Mouse (Mus musculus): ENCODE measurements at regions not wholly inside any gene's neighbourhood (a gene's known extent, or its start where the extent isn't known, plus 50 kb on each side); places are given as distances from the start of the nearest gene placed in this dataset.

GRCm38 (mm10) chrX:77307374-77307773, 203.4 kb upstream of the Tbl1x start:
- no peak overlapping the region for H3K4me3 ChIP-seq
- H3K27me3 ChIP-seq (replicated peaks), result no peaks in the 10 kb centered on the region
- WGBS, result 75% methylated on average over 1 of the region's 1 CpGs
- no peaks in the 10 kb centered on the region for H3K9me3 ChIP-seq
- no peak overlapping the region for H3K27ac ChIP-seq
- H3K9ac ChIP-seq, result no peak overlapping the region
- ATAC-seq (replicated peaks), result no peak
- H3K36me3 ChIP-seq (replicated peaks), result no peaks in the 10 kb centered on the region
- H3K4me2 ChIP-seq, result no peak overlapping the region
- H3K4me1 ChIP-seq, result no peaks in the 10 kb centered on the region

GRCm38 (mm10) chrX:77314384-77314783, 196.4 kb upstream of the Tbl1x start:
- no peaks in the 10 kb centered on the region for H3K27me3 ChIP-seq (replicated peaks)
- no peaks in the 10 kb centered on the region for H3K36me3 ChIP-seq (replicated peaks)
- H3K4me2 ChIP-seq, result no peak overlapping the region
- H3K4me3 ChIP-seq, result no peak overlapping the region
- H3K9ac ChIP-seq, result no peak overlapping the region
- no peak overlapping the region for H3K27ac ChIP-seq
- H3K9me3 ChIP-seq, result no peaks in the 10 kb centered on the region
- H3K4me1 ChIP-seq, result no peaks in the 10 kb centered on the region
- ATAC-seq (replicated peaks), result no peak
- WGBS, result 72% methylated on average over 3 of the region's 3 CpGs

- 30% methylated on average over 4 of the region's 4 CpGs for WGBS
- no peaks in the 10 kb centered on the region for H3K27me3 ChIP-seq (replicated peaks)
- H3K9ac ChIP-seq, result no peak overlapping the region
- H3K27ac ChIP-seq, result no peak overlapping the region
- no peaks in the 10 kb centered on the region for H3K9me3 ChIP-seq
- no peak overlapping the region for H3K4me3 ChIP-seq
- no peaks in the 10 kb centered on the region for H3K4me1 ChIP-seq
- H3K36me3 ChIP-seq (replicated peaks), result no peaks in the 10 kb centered on the region
- H3K4me2 ChIP-seq, result no peak overlapping the region
- 0 out of 2 replicates have a peak, but pooled peaks have one; percentile 30 for ATAC-seq (replicated peaks)
Observed at GRCm38 (mm10) chrX:77323644-77324043, 187.2 kb upstream of the Tbl1x start.

GRCm38 (mm10) chrX:77353181-77353580, 157.6 kb upstream of the Tbl1x start:
- no peak for ATAC-seq (replicated peaks)
- H3K27ac ChIP-seq, result no peak overlapping the region

DNA sequence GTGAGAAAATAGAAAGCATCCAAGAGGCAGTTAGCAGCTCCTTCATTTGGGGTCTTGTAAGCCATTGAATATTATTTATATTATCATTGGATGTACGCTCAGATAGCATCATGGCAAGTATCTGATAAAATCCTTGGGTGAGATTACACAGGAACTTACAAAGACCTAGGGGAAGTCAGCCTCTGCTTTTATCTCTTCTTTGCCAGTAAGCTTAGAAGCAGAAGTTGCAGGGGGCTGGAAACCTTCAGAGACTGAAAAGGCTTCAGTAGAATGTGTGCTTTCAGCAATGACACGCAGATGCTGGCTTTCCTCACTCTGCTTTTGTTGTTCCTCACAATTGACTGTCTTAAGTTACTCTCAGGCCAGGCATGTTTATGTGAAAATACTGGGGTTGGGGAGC, 150.3 kb upstream of the Tbl1x start:
- Histone ChIP-seq H3K27ac (no peak overlapping the region), H3K4me1 (no peaks in the 10 kb centered on the region), H3K9me3 (no peaks in the 10 kb centered on the region), H3K4me2 (no peak overlapping the region), H3K36me3 (replicated peaks) (no peaks in the 10 kb centered on the region), H3K27me3 (replicated peaks) (no peaks in the 10 kb centered on the region), H3K9ac (no peak overlapping the region), H3K4me3 (no peak overlapping the region)
- WGBS, result 52% methylated on average over 2 of the region's 2 CpGs
- no peak for ATAC-seq (replicated peaks)

More at GRCm38 (mm10) chrX:77353181-77353580, 157.6 kb upstream of the Tbl1x start:
- no peaks in the 10 kb centered on the region for H3K4me1 ChIP-seq
- no peak overlapping the region for H3K4me2 ChIP-seq
- H3K36me3 ChIP-seq (replicated peaks), result no peaks in the 10 kb centered on the region
- WGBS, result 49% methylated on average over 2 of the region's 2 CpGs
- no peaks in the 10 kb centered on the region for H3K27me3 ChIP-seq (replicated peaks)
- H3K9ac ChIP-seq, result no peak overlapping the region
- no peak overlapping the region for H3K4me3 ChIP-seq
- no peaks in the 10 kb centered on the region for H3K9me3 ChIP-seq

- no peak overlapping the region for H3K4me3 ChIP-seq
- H3K9me3 ChIP-seq, result no peaks in the 10 kb centered on the region
- WGBS, result 68% methylated on average over 2 of the region's 2 CpGs
- no peak overlapping the region for H3K27ac ChIP-seq
- no peak for ATAC-seq (replicated peaks)
- no peaks in the 10 kb centered on the region for H3K27me3 ChIP-seq (replicated peaks)
- no peaks in the 10 kb centered on the region for H3K4me1 ChIP-seq
- H3K9ac ChIP-seq, result no peak overlapping the region
- no peaks in the 10 kb centered on the region for H3K36me3 ChIP-seq (replicated peaks)
- no peak overlapping the region for H3K4me2 ChIP-seq
Observed at GRCm38 (mm10) chrX:77361106-77361505, 149.7 kb upstream of the Tbl1x start.

DNA sequence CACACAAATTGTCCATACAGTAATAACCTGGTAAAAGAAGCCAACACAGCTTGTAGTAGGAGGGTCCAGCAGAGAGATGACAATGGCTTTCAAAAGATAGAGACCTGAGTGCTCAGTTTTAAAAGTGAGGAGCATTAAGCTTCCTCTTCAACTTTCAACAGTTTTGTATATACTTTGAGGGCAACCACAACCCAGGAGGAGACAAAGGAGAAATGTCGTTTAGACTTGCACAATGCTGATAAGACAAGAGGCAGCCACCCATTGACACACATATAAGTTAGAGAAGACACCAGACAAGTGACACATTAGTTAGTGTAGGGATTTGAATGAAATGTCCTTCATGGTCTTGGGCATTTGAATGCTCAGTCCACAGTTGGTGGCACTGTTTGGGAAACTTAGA, 147.2 kb upstream of the Tbl1x start:
- Histone ChIP-seq H3K4me1 (no peaks in the 10 kb centered on the region), H3K4me2 (no peak overlapping the region), H3K27ac (no peak overlapping the region), H3K36me3 (replicated peaks) (no peaks in the 10 kb centered on the region), H3K9me3 (no peaks in the 10 kb centered on the region), H3K9ac (no peak overlapping the region), H3K4me3 (no peak overlapping the region), H3K27me3 (replicated peaks) (no peaks in the 10 kb centered on the region)
- ATAC-seq (replicated peaks), result no peak
- 62% methylated on average over 1 of the region's 1 CpGs for WGBS

- Histone ChIP-seq H3K27ac (no peak overlapping the region), H3K27me3 (replicated peaks) (no peaks in the 10 kb centered on the region), H3K9ac (no peak overlapping the region), H3K9me3 (no peaks in the 10 kb centered on the region), H3K4me3 (no peak overlapping the region), H3K4me2 (no peak overlapping the region), H3K4me1 (no peaks in the 10 kb centered on the region), H3K36me3 (replicated peaks) (no peaks in the 10 kb centered on the region)
- ATAC-seq (replicated peaks), result no peak
Observed at GRCm38 (mm10) chrX:77367351-77367750, 143.5 kb upstream of the Tbl1x start.

DNA sequence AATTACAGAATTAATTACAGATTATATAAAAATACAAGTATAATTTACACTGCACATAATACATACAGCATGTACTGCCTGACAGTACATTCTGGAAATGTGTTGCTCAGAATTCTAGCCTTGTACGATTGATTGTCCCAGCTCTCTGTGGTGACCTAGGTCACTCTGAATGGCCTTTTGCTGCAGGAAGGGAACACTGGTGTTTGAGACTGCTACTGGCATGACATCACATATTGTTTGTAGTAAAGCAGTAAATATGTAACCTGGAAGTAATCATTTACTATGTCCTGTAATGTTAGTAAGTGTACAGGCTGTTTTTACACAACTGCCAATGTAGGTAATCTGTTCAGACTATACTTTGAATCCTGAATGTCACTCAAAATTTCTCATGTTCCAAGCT, 123.5 kb upstream of the Tbl1x start:
- no peak overlapping the region for H3K4me3 ChIP-seq
- no peak overlapping the region for H3K4me2 ChIP-seq
- H3K27ac ChIP-seq, result no peak overlapping the region
- WGBS, result 79% methylated on average over 1 of the region's 1 CpGs
- H3K4me1 ChIP-seq, result no peaks in the 10 kb centered on the region
- no peak for ATAC-seq (replicated peaks)
- H3K27me3 ChIP-seq (replicated peaks), result no peaks in the 10 kb centered on the region
- no peak overlapping the region for H3K9ac ChIP-seq
- H3K9me3 ChIP-seq, result no peaks in the 10 kb centered on the region
- H3K36me3 ChIP-seq (replicated peaks), result no peaks in the 10 kb centered on the region

- peak; percentile 91 for ATAC-seq (replicated peaks)
- Histone ChIP-seq H3K4me2 (no peak overlapping the region), H3K36me3 (replicated peaks) (no peaks in the 10 kb centered on the region), H3K27me3 (replicated peaks) (no peaks in the 10 kb centered on the region), H3K4me1 (no peaks in the 10 kb centered on the region), H3K9ac (no peak overlapping the region), H3K9me3 (no peaks in the 10 kb centered on the region), H3K4me3 (no peak overlapping the region), H3K27ac (peak overlapping the region; percentile 29; the same call in 1 of the 2 replicates)
- 61% methylated on average over 4 of the region's 4 CpGs for WGBS
Observed at GRCm38 (mm10) chrX:77391760-77392446, 118.9 kb upstream of the Tbl1x start.

GRCm38 (mm10) chrX:77406896-77407295, 103.9 kb upstream of the Tbl1x start:
- Histone ChIP-seq H3K9ac (no peak overlapping the region), H3K4me1 (no peaks in the 10 kb centered on the region), H3K27me3 (replicated peaks) (no peaks in the 10 kb centered on the region), H3K9me3 (no peaks in the 10 kb centered on the region), H3K36me3 (replicated peaks) (no peaks in the 10 kb centered on the region), H3K27ac (no peak overlapping the region), H3K4me2 (no peak overlapping the region), H3K4me3 (no peak overlapping the region)
- 88% methylated on average over 3 of the region's 3 CpGs for WGBS
- no peak for ATAC-seq (replicated peaks)

DNA sequence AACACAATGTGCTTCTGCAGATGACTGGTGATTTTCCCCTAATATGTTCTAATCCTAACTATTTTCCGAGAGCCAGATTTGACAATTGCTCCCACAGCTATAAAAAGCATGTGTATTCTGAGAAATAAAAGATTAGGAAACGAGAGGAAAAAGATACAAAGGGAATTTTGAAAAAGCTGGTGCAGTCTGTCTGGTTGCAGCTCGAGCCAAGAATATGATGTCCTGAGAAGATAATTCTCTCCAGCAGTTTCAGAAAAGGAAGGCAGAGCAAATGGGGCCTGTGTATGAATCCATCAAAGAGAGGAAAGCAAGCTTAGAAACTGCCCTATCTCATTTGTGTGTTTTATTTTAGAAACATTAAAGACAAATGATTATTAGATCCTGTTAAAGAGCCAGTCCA, 102.9 kb upstream of the Tbl1x start:
- ATAC-seq (replicated peaks), result no peak
- WGBS, result 52% methylated on average over 3 of the region's 3 CpGs

DNA sequence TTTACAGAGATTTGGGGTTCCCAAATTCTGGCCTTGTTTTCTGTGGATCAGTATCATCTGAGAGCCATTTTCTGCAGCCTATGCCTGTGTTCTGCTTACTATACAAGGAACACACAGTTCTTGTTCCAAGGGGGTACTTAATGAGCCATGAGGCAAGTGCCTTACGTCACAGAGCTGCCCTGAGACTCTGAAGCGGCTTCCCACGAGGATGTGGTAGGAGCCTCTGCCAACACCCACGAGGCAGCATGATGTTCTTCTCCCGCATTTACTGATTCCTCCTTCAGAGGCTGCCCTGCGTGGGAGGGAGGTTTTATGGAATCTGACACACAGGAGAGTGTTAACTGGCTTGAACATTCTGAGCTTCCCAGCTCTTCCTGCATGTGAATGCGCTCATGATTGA, 101.4 kb upstream of the Tbl1x start:
- Histone ChIP-seq H3K4me3 (no peak overlapping the region), H3K9ac (no peak overlapping the region), H3K27me3 (replicated peaks) (no peaks in the 10 kb centered on the region), H3K27ac (no peak overlapping the region), H3K4me1 (no peaks in the 10 kb centered on the region), H3K4me2 (no peak overlapping the region), H3K9me3 (no peaks in the 10 kb centered on the region), H3K36me3 (replicated peaks) (no peaks in the 10 kb centered on the region)
- ATAC-seq (replicated peaks), result no peak
- WGBS, result 69% methylated on average over 7 of the region's 7 CpGs

More for the DNA sequence above, 102.9 kb upstream of the Tbl1x start:
- H3K4me3 ChIP-seq, result no peak overlapping the region
- no peak overlapping the region for H3K4me2 ChIP-seq
- no peak overlapping the region for H3K27ac ChIP-seq
- H3K36me3 ChIP-seq (replicated peaks), result no peaks in the 10 kb centered on the region
- H3K27me3 ChIP-seq (replicated peaks), result no peaks in the 10 kb centered on the region
- no peaks in the 10 kb centered on the region for H3K9me3 ChIP-seq
- H3K4me1 ChIP-seq, result no peaks in the 10 kb centered on the region
- H3K9ac ChIP-seq, result no peak overlapping the region

Data from midbrain, embryonic 15.5 days (tissue).